Comparison of ENCODE assay signal across 15 mouse cellular contexts in genomic region chr4:148353969-148354368, GRCm38 (mm10).
DNase-seq lines count a peak whose midpoint lies in the region; ATAC-seq lines count a peak whose summit lies in the region.
"Had no signal": no experiment of that assay in that cellular context is flagged by ENCODE, and none has a peak within 500 bp of the region (broad histone marks: within the 10 kb centered on the region; RNA-seq: fewer than 3 reads in every experiment).

No protein-coding gene starts in this region.

- H3K27me3 ChIP-seq in hindbrain, embryonic 10.5 days (ENCODE audit: insufficient read depth, poor library complexity, severe bottlenecking) = no peaks in the 10 kb centered on the region
- H3K27me3 ChIP-seq in hindbrain, embryonic 11.5 days (ENCODE audit: control insufficient read depth, insufficient read depth, low read length) = no peaks in the 10 kb centered on the region
- H3K27me3 ChIP-seq in hindbrain, embryonic 14.5 days (ENCODE audit: control insufficient read depth, insufficient read depth, low read length) = no peaks in the 10 kb centered on the region
- H3K27me3 ChIP-seq: embryonic facial prominence, embryonic 13.5 days; neural tube, embryonic 12.5 days had no signal

- DNase-seq in hindbrain, embryonic 10.5 days (ENCODE audit: low spot score) = no peak
- DNase-seq in hindbrain, embryonic 11.5 days (ENCODE audit: low spot score) = no peak
- peak; percentile 38 to 54 for DNase-seq in right cerebral cortex, postnatal 10 days (ENCODE audit: low spot score in 2 of 2)
- DNase-seq in right cerebral cortex, postnatal 25 days = no peak
- DNase-seq in hindbrain, embryonic 14.5 days (ENCODE audit: low spot score) = no peak
- DNase-seq in testis, postnatal 14 days (ENCODE audit: low spot score) = peak; percentile 27
- DNase-seq: cerebellum, adult 9-11 months; kidney, adult 11 months; thymus, postnatal 25 days had no signal

- no peak overlapping the region for H3K9ac ChIP-seq in hindbrain, embryonic 11.5 days (ENCODE audit: low read depth, low read length)
- H3K9ac ChIP-seq in hindbrain, embryonic 14.5 days = no peak overlapping the region
- H3K9ac ChIP-seq: embryonic facial prominence, embryonic 13.5 days; liver, embryonic 14.5 days; neural tube, embryonic 12.5 days had no signal

- H3K4me3 ChIP-seq in hindbrain, embryonic 10.5 days = no peak overlapping the region
- no peak overlapping the region for H3K4me3 ChIP-seq in hindbrain, embryonic 11.5 days (ENCODE audit: low read depth, low read length)
- no peak overlapping the region for H3K4me3 ChIP-seq in hindbrain, embryonic 14.5 days (replicated peaks; ENCODE audit: low read length)
- H3K4me3 ChIP-seq: embryonic facial prominence, embryonic 13.5 days; neural tube, embryonic 12.5 days had no signal

- no peaks in the 10 kb centered on the region for H3K36me3 ChIP-seq in hindbrain, embryonic 10.5 days
- no peaks in the 10 kb centered on the region for H3K36me3 ChIP-seq in hindbrain, embryonic 11.5 days (ENCODE audit: control insufficient read depth, insufficient read depth, low read length)
- H3K36me3 ChIP-seq in hindbrain, embryonic 14.5 days (replicated peaks; ENCODE audit: control insufficient read depth, insufficient read depth) = no peaks in the 10 kb centered on the region
- H3K36me3 ChIP-seq: embryonic facial prominence, embryonic 13.5 days; neural tube, embryonic 12.5 days had no signal

- peak overlapping the region; percentile 68; the same call in 1 of the 2 replicates for H3K27ac ChIP-seq in hindbrain, embryonic 10.5 days
- no peak overlapping the region for H3K27ac ChIP-seq in hindbrain, embryonic 11.5 days (ENCODE audit: low read depth, low read length)
- peak overlapping the region; percentile 38; the same call in 1 of the 2 replicates for H3K27ac ChIP-seq in hindbrain, embryonic 14.5 days
- H3K27ac ChIP-seq: embryonic facial prominence, embryonic 13.5 days; kidney, postnatal 0 days; liver, embryonic 14.5 days; neural tube, embryonic 12.5 days had no signal

- H3K4me1 ChIP-seq in hindbrain, embryonic 10.5 days (replicated peaks) = peaks cover 27% of the 10 kb centered on the region
- H3K4me1 ChIP-seq in hindbrain, embryonic 11.5 days (replicated peaks; ENCODE audit: control insufficient read depth, insufficient read depth, low read length) = no peaks in the 10 kb centered on the region
- H3K4me1 ChIP-seq in hindbrain, embryonic 14.5 days (replicated peaks; ENCODE audit: control insufficient read depth, insufficient read depth, low read length) = peaks cover 10% of the 10 kb centered on the region
- H3K4me1 ChIP-seq: embryonic facial prominence, embryonic 13.5 days had no signal

- H3K9me3 ChIP-seq in hindbrain, embryonic 10.5 days = peaks cover 15% of the 10 kb centered on the region
- H3K9me3 ChIP-seq in hindbrain, embryonic 11.5 days (ENCODE audit: control insufficient read depth, low read length) = no peaks in the 10 kb centered on the region
- peaks cover 4% of the 10 kb centered on the region; the same call in 1 of the 2 replicates for H3K9me3 ChIP-seq in hindbrain, embryonic 14.5 days (ENCODE audit: control insufficient read depth, low read length)

- no peak for ATAC-seq in hindbrain, embryonic 11.5 days (ENCODE audit: low FRiP score)
- 0 out of 2 replicates have a peak, but pooled peaks have one; percentile 46 for ATAC-seq in hindbrain, embryonic 14.5 days (ENCODE audit: low FRiP score)
- no peak for ATAC-seq in megakaryocyte progenitor cell, adult 5-6 weeks (replicated peaks; ENCODE audit: poor library complexity)
- ATAC-seq: forebrain, embryonic 14.5 days had no signal

- 80% methylated on average over 3 of the region's 3 CpGs for WGBS in hindbrain, embryonic 10.5 days
- 77% methylated on average over 3 of the region's 3 CpGs for WGBS in hindbrain, embryonic 11.5 days
- 63% methylated on average over 3 of the region's 3 CpGs for WGBS in hindbrain, embryonic 14.5 days

- no peak overlapping the region for H3K4me2 ChIP-seq in hindbrain, embryonic 11.5 days (replicated peaks; ENCODE audit: low read depth, low read length)
- H3K4me2 ChIP-seq in hindbrain, embryonic 14.5 days (replicated peaks) = no peak overlapping the region
- H3K4me2 ChIP-seq: embryonic facial prominence, embryonic 13.5 days; neural tube, embryonic 12.5 days had no signal

Comparison
In these comparisons a context has a peak if more than half of its experiments do, and no peak if none do; other contexts are left out.
1. DNase-seq: peak in right cerebral cortex, postnatal 10 days (2 of 2) and testis, postnatal 14 days (single experiment); none in hindbrain, embryonic 10.5 days (single experiment), hindbrain, embryonic 11.5 days (single experiment), right cerebral cortex, postnatal 25 days (single experiment) and hindbrain, embryonic 14.5 days (single experiment).